Mouse (Mus musculus) megakaryocyte progenitor cell, adult 5-6 weeks (primary cell): ENCODE measurements around the gene Lsm2. TPM values are rescaled to one million over a fixed set of nuclear protein-coding genes. Genes with fewer than 3 reads are reported as not detected.
"Not testable (repeated sequence)": the region's sequence is repeated elsewhere in the genome, so short reads cannot be mapped to it uniquely, and the experiment has no call there.

Experiments
- ATAC-seq: replicated peaks from 2 replicates; pipeline ENCODE4 v1.8.0; 2016; ENCODE audit warnings: mild to moderate bottlenecking, moderate TSS enrichment, inconsistent platforms; ENCODE audit not compliant: poor library complexity
- total RNA-seq, 2 experiments: library from RNA; stranded (forward) in 1 of 2; stranded (reverse) in 1 of 2; fragments of 157-497, 149-512 nt in 1 of 2; fragments of 200-1000 nt in 1 of 2; gene quantifications; 2 replicates each; pipeline versions ENCODE4 v1.2.3 to v1.2.4; 2015 to 2017

Gene Lsm2
- total RNA-seq, 2 experiments from 2014 or later = 78.0 to 253 TPM

DNA sequence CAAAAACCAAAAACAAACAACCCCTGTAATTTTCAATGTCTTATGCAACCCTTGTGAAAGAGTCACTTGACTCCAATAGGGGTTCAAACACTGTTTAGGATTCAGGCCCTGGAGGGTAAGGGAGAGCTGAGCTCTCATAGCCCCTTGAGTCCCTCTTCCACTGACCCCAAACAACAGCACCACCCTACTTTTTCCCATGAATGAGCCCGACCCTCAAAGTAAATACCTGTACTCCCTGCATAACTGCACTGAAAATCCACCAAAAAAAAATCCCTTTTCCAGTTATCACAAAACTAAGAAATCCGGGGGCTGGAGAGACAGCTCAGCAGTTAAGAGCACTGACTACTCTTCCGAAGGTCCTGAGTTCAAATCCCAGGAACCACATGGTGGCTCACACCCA, 25.8 kb upstream of the Lsm2 start:
- ATAC-seq = no peak

DNA sequence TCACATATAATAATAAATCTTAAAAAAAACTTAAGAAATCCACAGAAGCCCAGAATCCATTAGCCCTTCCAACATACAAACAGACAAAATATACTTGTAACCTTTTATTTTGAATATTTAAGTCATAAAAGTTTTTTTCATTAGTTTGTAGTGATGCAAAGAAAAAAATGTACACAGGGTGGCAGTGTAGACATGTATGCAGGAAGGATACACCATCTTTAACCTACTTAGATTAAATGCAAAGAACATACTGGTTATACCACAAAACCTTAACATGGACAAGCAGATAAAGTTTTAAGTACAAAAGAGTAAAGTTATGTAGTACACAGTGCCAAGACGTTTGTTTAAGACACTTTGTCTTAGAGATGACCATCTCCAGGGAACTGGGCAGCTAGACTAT, 25.3 kb upstream of the Lsm2 start:
- no peak for ATAC-seq

GRCm38 (mm10) chr17:34957291-34957690, 24.4 kb upstream of the Lsm2 start:
- not testable (repeated sequence) for ATAC-seq

DNA sequence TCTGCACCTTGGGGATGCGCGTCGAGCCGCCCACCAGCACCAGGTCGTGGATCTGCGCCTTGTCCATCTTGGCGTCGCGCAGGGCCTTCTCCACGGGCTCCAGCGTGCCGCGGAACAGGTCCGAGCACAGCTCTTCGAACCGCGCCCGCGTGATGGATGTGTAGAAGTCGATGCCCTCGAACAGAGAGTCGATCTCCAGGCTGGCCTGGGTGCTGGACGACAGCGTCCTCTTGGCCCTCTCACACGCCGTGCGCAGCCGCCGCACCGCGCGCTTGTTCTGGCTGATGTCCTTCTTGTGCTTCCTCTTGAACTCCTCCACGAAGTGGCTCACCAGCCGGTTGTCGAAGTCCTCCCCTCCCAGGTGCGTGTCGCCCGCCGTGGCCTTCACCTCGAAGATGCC, 23.7 kb upstream of the Lsm2 start:
- ATAC-seq = not testable (repeated sequence)

- ATAC-seq = peak; percentile 26
Observed at GRCm38 (mm10) chr17:34958734-34959129, 22.9 kb upstream of the Lsm2 start.

- peak; percentile 87 for ATAC-seq
Observed at GRCm38 (mm10) chr17:34959130-34959778, 22.4 kb upstream of the Lsm2 start, which contains the start of gene Hspa1b. Hspa1b (minus strand) TSS chr17:34959238.

GRCm38 (mm10) chr17:34959881-34960515, 21.7 kb upstream of the Lsm2 start:
- peak; percentile 32; the same call in 1 of the 2 replicates for ATAC-seq

- no peak for ATAC-seq
Observed at GRCm38 (mm10) chr17:34960702-34961493, 20.8 kb upstream of the Lsm2 start.

DNA sequence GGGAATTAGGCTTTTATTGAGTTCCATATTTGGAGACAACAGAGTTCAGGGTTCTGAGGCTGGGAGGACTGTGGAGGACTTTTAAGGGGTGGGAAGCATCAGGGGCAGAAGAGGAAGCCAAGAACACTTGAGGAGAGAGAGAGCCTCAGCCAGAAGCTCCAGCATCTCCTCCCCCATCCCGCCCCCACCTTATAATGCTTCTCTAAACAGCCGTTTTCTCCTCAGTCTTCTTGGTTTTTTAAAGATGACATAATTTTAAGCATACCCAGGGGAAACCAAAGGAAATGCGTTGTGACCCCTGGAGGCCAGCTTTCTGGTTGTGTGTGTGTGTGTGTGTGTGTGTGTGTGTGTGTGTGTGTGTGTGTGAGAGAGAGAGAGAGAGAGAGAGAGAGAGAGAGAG, 19.5 kb upstream of the Lsm2 start:
- no peak for ATAC-seq

GRCm38 (mm10) chr17:34962841-34963240, 18.8 kb upstream of the Lsm2 start:
- ATAC-seq = no peak

GRCm38 (mm10) chr17:34964640-34965049, 17.0 kb upstream of the Lsm2 start:
- no peak for ATAC-seq

GRCm38 (mm10) chr17:34965627-34966026, 16.0 kb upstream of the Lsm2 start:
- no peak for ATAC-seq

DNA sequence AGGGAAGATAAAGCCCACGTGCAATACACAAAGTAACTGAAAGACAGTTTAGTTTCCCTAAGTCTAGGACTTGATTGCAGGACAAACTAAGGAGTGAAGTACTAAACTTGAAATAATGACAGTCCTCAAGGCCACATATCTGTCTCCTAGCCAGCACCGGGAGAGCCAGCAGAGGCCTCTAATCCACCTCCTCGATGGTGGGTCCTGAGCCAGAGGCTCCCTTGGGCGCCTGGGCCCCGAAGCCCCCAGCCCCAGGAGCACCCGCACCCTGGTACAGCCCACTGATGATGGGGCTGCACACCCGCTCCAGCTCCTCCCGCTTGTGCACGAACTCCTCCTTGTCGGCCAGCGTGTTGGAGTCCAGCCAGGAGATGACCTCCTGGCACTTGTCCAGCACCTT, 11.8 kb upstream of the Lsm2 start, which contains the start of gene Gm20481:
Gene Gm20481 (plus strand): TSS at position 91 of the 400 bp plus-strand sequence.
- not testable (repeated sequence) for ATAC-seq

- not testable (repeated sequence) for ATAC-seq
Observed at GRCm38 (mm10) chr17:34970850-34971249, 10.8 kb upstream of the Lsm2 start.

DNA sequence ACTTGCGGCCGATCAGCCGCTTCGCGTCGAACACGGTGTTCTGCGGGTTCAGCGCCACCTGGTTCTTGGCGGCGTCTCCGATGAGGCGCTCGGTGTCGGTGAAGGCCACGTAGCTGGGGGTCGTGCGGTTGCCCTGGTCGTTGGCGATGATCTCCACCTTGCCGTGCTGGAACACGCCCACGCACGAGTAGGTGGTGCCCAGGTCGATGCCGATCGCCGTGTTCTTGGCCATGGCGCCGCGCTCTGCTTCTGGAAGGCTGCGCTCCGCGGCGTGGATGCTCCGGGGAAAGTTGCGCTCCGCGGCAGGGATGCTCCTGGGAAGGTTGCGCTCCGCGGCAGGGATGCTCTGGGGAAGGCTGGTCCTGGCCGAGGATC, 10.0 kb upstream of the Lsm2 start:
- ATAC-seq = peak; percentile 42

GRCm38 (mm10) chr17:34972069-34972749, 9.5 kb upstream of the Lsm2 start, which contains the start of the genes Hspa1a and Hspa1l:
Hspa1a (minus strand) TSS chr17:34972156.
Hspa1l (plus strand) TSS chr17:34972703.
- ATAC-seq = peak; percentile 93

- ATAC-seq = no peak
Observed at GRCm38 (mm10) chr17:34975581-34976492, 5.8 kb upstream of the Lsm2 start.

- no peak for ATAC-seq
Observed at GRCm38 (mm10) chr17:34977000-34977399, 4.7 kb upstream of the Lsm2 start.

- ATAC-seq = no peak
Observed at GRCm38 (mm10) chr17:34978239-34978638, 3.4 kb upstream of the Lsm2 start.

- ATAC-seq = no peak
Observed at GRCm38 (mm10) chr17:34979631-34980030, 2.0 kb upstream of the Lsm2 start.
